Mouse (Mus musculus) retina, adult 2 months (tissue): Measurements from ENCODE around the gene Ugt1a5.
"Not testable (repeated sequence)": the region's sequence is repeated elsewhere in the genome, so short reads cannot be mapped to it uniquely, and the experiment has no call there.

Source experiments
- DNase-seq: peaks from one replicate; pipeline ENCODE4 v3.0.0-alpha.2; 2012; ENCODE audit warnings: low read depth, low spot score

Gene Ugt1a5

GRCm38 (mm10) chr1:88224029-88224776 lies 58.4 kb downstream of the Ugt1a5 start:
- DNase-seq = no peak

GRCm38 (mm10) chr1:88225301-88225700 lies 59.5 kb downstream of the Ugt1a5 start:
- not testable (repeated sequence) for DNase-seq

GRCm38 (mm10) chr1:88225741-88226140 lies 59.9 kb downstream of the Ugt1a5 start:
- DNase-seq = no peak

GRCm38 (mm10) chr1:88226670-88227379 lies 61.0 kb downstream of the Ugt1a5 start, which contains the start of gene Mroh2a:
Mroh2a (plus strand) TSS chr1:88226986.
- no peak for DNase-seq

- no peak for DNase-seq
These were observed 61.7 kb downstream of the Ugt1a5 start for GRCm38 (mm10) chr1:88227482-88227881.

- DNase-seq = no peak
These were observed 62.3 kb downstream of the Ugt1a5 start for GRCm38 (mm10) chr1:88228121-88228520.

- DNase-seq = no peak
These were observed 63.8 kb downstream of the Ugt1a5 start for GRCm38 (mm10) chr1:88229566-88229965.

GRCm38 (mm10) chr1:88229986-88230385 lies 64.2 kb downstream of the Ugt1a5 start:
- no peak for DNase-seq

GRCm38 (mm10) chr1:88230421-88230820 lies 64.6 kb downstream of the Ugt1a5 start:
- no peak for DNase-seq

- DNase-seq = no peak
These were observed 65.4 kb downstream of the Ugt1a5 start for GRCm38 (mm10) chr1:88230981-88231802.

GRCm38 (mm10) chr1:88231803-88232499 lies 66.1 kb downstream of the Ugt1a5 start:
- no peak for DNase-seq

GRCm38 (mm10) chr1:88232664-88233380 lies 67.0 kb downstream of the Ugt1a5 start:
- DNase-seq = no peak

GRCm38 (mm10) chr1:88233421-88234247 lies 67.8 kb downstream of the Ugt1a5 start:
- no peak for DNase-seq

GRCm38 (mm10) chr1:88234248-88234610 lies 68.4 kb downstream of the Ugt1a5 start:
- no peak for DNase-seq

- no peak for DNase-seq
These were observed 68.8 kb downstream of the Ugt1a5 start for GRCm38 (mm10) chr1:88234646-88235045.

- DNase-seq = no peak
These were observed 69.5 kb downstream of the Ugt1a5 start for GRCm38 (mm10) chr1:88235046-88235893.

- no peak for DNase-seq
These were observed 70.1 kb downstream of the Ugt1a5 start for GRCm38 (mm10) chr1:88235894-88236415.

- DNase-seq = no peak
These were observed 71.5 kb downstream of the Ugt1a5 start for GRCm38 (mm10) chr1:88237311-88237710.

- no peak for DNase-seq
These were observed 73.0 kb downstream of the Ugt1a5 start for GRCm38 (mm10) chr1:88238771-88239170.
